13 mouse cellular contexts compared by ENCODE assay signal in genomic region chr5:75450564-75450963, GRCm38 (mm10).
DNase-seq lines count a peak whose midpoint lies in the region; ATAC-seq lines count a peak whose summit lies in the region.
"Had no signal": no experiment of that assay in that cellular context is flagged by ENCODE, and none has a peak within 500 bp of the region (broad histone marks: within the 10 kb centered on the region; RNA-seq: fewer than 3 reads in every experiment).

No protein-coding gene starts in this region.

- peak overlapping the region; percentile 38 for H3K4me3 ChIP-seq in heart, embryonic 10.5 days
- H3K4me3 ChIP-seq in kidney, embryonic 16.5 days (ENCODE audit: low read length): no peak overlapping the region
- H3K4me3 ChIP-seq: intestine, embryonic 15.5 days; stomach, embryonic 15.5 days had no signal

- H3K4me1 ChIP-seq in heart, embryonic 10.5 days: peaks cover 6% of the 10 kb centered on the region; the same call in 1 of the 2 replicates
- H3K4me1 ChIP-seq in kidney, embryonic 16.5 days (ENCODE audit: insufficient read depth, low read length): no peaks in the 10 kb centered on the region
- H3K4me1 ChIP-seq: intestine, embryonic 15.5 days had no signal

- no peak overlapping the region for H3K27ac ChIP-seq in heart, embryonic 10.5 days
- no peak overlapping the region for H3K27ac ChIP-seq in kidney, embryonic 16.5 days (ENCODE audit: low read length)
- H3K27ac ChIP-seq: intestine, embryonic 15.5 days had no signal

- H3K27me3 ChIP-seq in heart, embryonic 10.5 days (ENCODE audit: insufficient read depth, poor library complexity, severe bottlenecking): peaks cover 33% of the 10 kb centered on the region
- no peaks in the 10 kb centered on the region for H3K27me3 ChIP-seq in kidney, embryonic 16.5 days (ENCODE audit: insufficient read depth, low read length)
- H3K27me3 ChIP-seq: intestine, embryonic 15.5 days; stomach, embryonic 15.5 days had no signal

- H3K9me3 ChIP-seq in heart, embryonic 10.5 days: no peaks in the 10 kb centered on the region
- H3K9me3 ChIP-seq in kidney, embryonic 16.5 days (ENCODE audit: low read length): no peaks in the 10 kb centered on the region
- H3K9me3 ChIP-seq: intestine, embryonic 15.5 days; stomach, embryonic 15.5 days had no signal

- no peak overlapping the region for H3K9ac ChIP-seq in kidney, embryonic 16.5 days (replicated peaks; ENCODE audit: low read length)
- H3K9ac ChIP-seq: intestine, embryonic 15.5 days; stomach, embryonic 15.5 days had no signal

- intact Hi-C loops in heart, postnatal 14 days (cut with DNase I): no loop called here

- 40% methylated on average over 9 of the region's 9 CpGs for WGBS in heart, embryonic 10.5 days
- WGBS in kidney, embryonic 16.5 days: 55% methylated on average over 9 of the region's 9 CpGs

- H3K4me2 ChIP-seq in kidney, embryonic 16.5 days (replicated peaks; ENCODE audit: low read depth, low read length): no peak overlapping the region
- H3K4me2 ChIP-seq: intestine, embryonic 15.5 days; stomach, embryonic 15.5 days had no signal

- no peak for DNase-seq in heart, embryonic 10.5 days (ENCODE audit: low spot score)
- no peak for DNase-seq in heart, postnatal 14 days
- DNase-seq in kidney, postnatal 14 days: no peak
- DNase-seq in c-Kit-positive CD71-positive TER-119-positive erythroid progenitor cells, embryonic 14.5 days (ENCODE audit: low spot score): peak; percentile 48
- no peak for DNase-seq in thymus, postnatal 14 days
- DNase-seq: adrenal gland, postnatal 10 days; lung, postnatal 4 days; thymus, postnatal 36 days had no signal

- no peaks in the 10 kb centered on the region for H3K36me3 ChIP-seq in heart, embryonic 10.5 days
- H3K36me3 ChIP-seq in kidney, embryonic 16.5 days (ENCODE audit: insufficient read depth, low read length): no peaks in the 10 kb centered on the region
- H3K36me3 ChIP-seq: intestine, embryonic 15.5 days; stomach, embryonic 15.5 days had no signal

- 0 out of 2 replicates have a peak, but pooled peaks have one; percentile 35 for ATAC-seq in kidney, embryonic 16.5 days (ENCODE audit: low FRiP score, low TSS enrichment)
- peak; percentile 32; the same call in 1 of the 2 replicates for ATAC-seq in megakaryocyte progenitor cell, adult 5-6 weeks (replicated peaks; ENCODE audit: poor library complexity)
- ATAC-seq: Patski had no signal
